20 mouse cellular contexts compared by ENCODE assay signal in genomic region chr5:46073136-46073535, GRCm38 (mm10).
DNase-seq lines count a peak whose midpoint lies in the region; ATAC-seq lines count a peak whose summit lies in the region.
"Had no signal": no experiment of that assay in that cellular context is flagged by ENCODE, and none has a peak within 500 bp of the region (broad histone marks: within the 10 kb centered on the region; RNA-seq: fewer than 3 reads in every experiment).

No protein-coding gene starts in this region.

- H3K9me3 ChIP-seq in forebrain, embryonic 12.5 days: no peaks in the 10 kb centered on the region
- no peaks in the 10 kb centered on the region for H3K9me3 ChIP-seq in forebrain, embryonic 16.5 days (ENCODE audit: control insufficient read depth, low read length)
- H3K9me3 ChIP-seq in kidney, embryonic 16.5 days (ENCODE audit: low read length): no peaks in the 10 kb centered on the region
- H3K9me3 ChIP-seq in heart, embryonic 15.5 days (replicated peaks): no peaks in the 10 kb centered on the region
- H3K9me3 ChIP-seq: embryonic facial prominence, embryonic 12.5 days; hindbrain, embryonic 10.5 days; kidney, embryonic 15.5 days; limb, embryonic 15.5 days; megakaryocyte, embryonic 14.5 days; neural tube, embryonic 13.5 days had no signal

- intact Hi-C loops in left cerebral cortex, postnatal 36 days (cut with DNase I): no loop called here

- H3K4me3 ChIP-seq in forebrain, embryonic 12.5 days (replicated peaks): no peak overlapping the region
- H3K4me3 ChIP-seq in forebrain, embryonic 16.5 days (replicated peaks; ENCODE audit: low read length): no peak overlapping the region
- H3K4me3 ChIP-seq in kidney, embryonic 16.5 days (ENCODE audit: low read length): no peak overlapping the region
- no peak overlapping the region for H3K4me3 ChIP-seq in heart, embryonic 15.5 days
- H3K4me3 ChIP-seq: embryonic facial prominence, embryonic 12.5 days; hindbrain, embryonic 10.5 days; kidney, embryonic 15.5 days; limb, embryonic 15.5 days; megakaryocyte, embryonic 14.5 days; neural tube, embryonic 13.5 days had no signal

- H3K9ac ChIP-seq in forebrain, embryonic 12.5 days: no peak overlapping the region
- H3K9ac ChIP-seq in forebrain, embryonic 16.5 days (replicated peaks; ENCODE audit: low read depth, low read length): no peak overlapping the region
- no peak overlapping the region for H3K9ac ChIP-seq in kidney, embryonic 16.5 days (replicated peaks; ENCODE audit: low read length)
- no peak overlapping the region for H3K9ac ChIP-seq in heart, embryonic 15.5 days
- H3K9ac ChIP-seq: embryonic facial prominence, embryonic 12.5 days; kidney, embryonic 15.5 days; limb, embryonic 15.5 days; neural tube, embryonic 13.5 days had no signal

- H3K27ac ChIP-seq in forebrain, embryonic 12.5 days: no peak overlapping the region
- H3K27ac ChIP-seq in forebrain, embryonic 16.5 days (ENCODE audit: low read length): no peak overlapping the region
- no peak overlapping the region for H3K27ac ChIP-seq in kidney, embryonic 16.5 days (ENCODE audit: low read length)
- H3K27ac ChIP-seq in heart, embryonic 15.5 days: peak overlapping the region; percentile 57; the same call in 1 of the 2 replicates
- H3K27ac ChIP-seq: embryonic facial prominence, embryonic 12.5 days; hindbrain, embryonic 10.5 days; kidney, embryonic 15.5 days; limb, embryonic 15.5 days; neural tube, embryonic 13.5 days had no signal

- H3K4me2 ChIP-seq in forebrain, embryonic 12.5 days: no peak overlapping the region
- H3K4me2 ChIP-seq in forebrain, embryonic 16.5 days (ENCODE audit: low read length): no peak overlapping the region
- H3K4me2 ChIP-seq in kidney, embryonic 16.5 days (replicated peaks; ENCODE audit: low read depth, low read length): no peak overlapping the region
- no peak overlapping the region for H3K4me2 ChIP-seq in heart, embryonic 15.5 days
- H3K4me2 ChIP-seq: embryonic facial prominence, embryonic 12.5 days; kidney, embryonic 15.5 days; limb, embryonic 15.5 days; neural tube, embryonic 13.5 days had no signal

- 0 out of 2 replicates have a peak, but pooled peaks have one; percentile 11 for ATAC-seq in forebrain, embryonic 12.5 days (ENCODE audit: low FRiP score)
- ATAC-seq in forebrain, embryonic 16.5 days: no peak
- ATAC-seq in kidney, embryonic 16.5 days (ENCODE audit: low FRiP score, low TSS enrichment): peak; percentile 42; the same call in 1 of the 2 replicates
- no peak for ATAC-seq in heart, embryonic 15.5 days (replicated peaks; ENCODE audit: insufficient number of reproducible peaks, insufficient read depth, low FRiP score, low read depth)

- H3K4me1 ChIP-seq in forebrain, embryonic 12.5 days: peaks cover 7% of the 10 kb centered on the region; the same call in 1 of the 2 replicates
- H3K4me1 ChIP-seq in forebrain, embryonic 16.5 days (replicated peaks; ENCODE audit: control insufficient read depth, insufficient read depth, low read length): no peaks in the 10 kb centered on the region
- no peaks in the 10 kb centered on the region for H3K4me1 ChIP-seq in kidney, embryonic 16.5 days (ENCODE audit: insufficient read depth, low read length)
- H3K4me1 ChIP-seq in heart, embryonic 15.5 days (replicated peaks): no peaks in the 10 kb centered on the region
- H3K4me1 ChIP-seq: embryonic facial prominence, embryonic 12.5 days; hindbrain, embryonic 10.5 days; kidney, embryonic 15.5 days; limb, embryonic 15.5 days; megakaryocyte, embryonic 14.5 days; neural tube, embryonic 13.5 days had no signal

- H3K36me3 ChIP-seq in forebrain, embryonic 12.5 days (replicated peaks): no peaks in the 10 kb centered on the region
- H3K36me3 ChIP-seq in forebrain, embryonic 16.5 days (ENCODE audit: control insufficient read depth, insufficient read depth): no peaks in the 10 kb centered on the region
- no peaks in the 10 kb centered on the region for H3K36me3 ChIP-seq in kidney, embryonic 16.5 days (ENCODE audit: insufficient read depth, low read length)
- H3K36me3 ChIP-seq in heart, embryonic 15.5 days: no peaks in the 10 kb centered on the region
- H3K36me3 ChIP-seq: embryonic facial prominence, embryonic 12.5 days; hindbrain, embryonic 10.5 days; kidney, embryonic 15.5 days; limb, embryonic 15.5 days; neural tube, embryonic 13.5 days had no signal

- DNase-seq in kidney, postnatal 25 days: no peak
- DNase-seq in 416B (ENCODE audit: low read depth): peak; percentile 24
- DNase-seq in left cerebral cortex, adult 9 months (ENCODE audit: low spot score in 2 of 2): no peak
- DNase-seq in left cerebral cortex, postnatal 36 days (ENCODE audit: low spot score in 2 of 2): no peak
- DNase-seq: adrenal gland, postnatal 10 days; cerebellum, adult 2 months; gastrocnemius, postnatal 10 days; spleen, adult 18-20 months; thymus, adult 2 months had no signal

- H3K27me3 ChIP-seq in forebrain, embryonic 12.5 days: no peaks in the 10 kb centered on the region
- no peaks in the 10 kb centered on the region for H3K27me3 ChIP-seq in forebrain, embryonic 16.5 days (replicated peaks; ENCODE audit: control insufficient read depth, insufficient read depth, low read length)
- no peaks in the 10 kb centered on the region for H3K27me3 ChIP-seq in kidney, embryonic 16.5 days (ENCODE audit: insufficient read depth, low read length)
- no peaks in the 10 kb centered on the region for H3K27me3 ChIP-seq in heart, embryonic 15.5 days
- H3K27me3 ChIP-seq: CH12.LX; embryonic facial prominence, embryonic 12.5 days; kidney, embryonic 15.5 days; limb, embryonic 15.5 days; megakaryocyte, embryonic 14.5 days; neural tube, embryonic 13.5 days had no signal

- WGBS in forebrain, embryonic 12.5 days: 43% methylated on average over 4 of the region's 4 CpGs
- WGBS in forebrain, embryonic 16.5 days: 33% methylated on average over 4 of the region's 4 CpGs
- 74% methylated on average over 4 of the region's 4 CpGs for WGBS in kidney, embryonic 16.5 days
- 63% methylated on average over 4 of the region's 4 CpGs for WGBS in heart, embryonic 15.5 days

Comparison
In these comparisons a context has a peak if more than half of its experiments do, and no peak if none do; other contexts are left out.
1. ATAC-seq: peak in forebrain, embryonic 12.5 days (single experiment) and kidney, embryonic 16.5 days (single experiment); none in forebrain, embryonic 16.5 days (single experiment) and heart, embryonic 15.5 days (single experiment).